In the genomic region with DNA sequence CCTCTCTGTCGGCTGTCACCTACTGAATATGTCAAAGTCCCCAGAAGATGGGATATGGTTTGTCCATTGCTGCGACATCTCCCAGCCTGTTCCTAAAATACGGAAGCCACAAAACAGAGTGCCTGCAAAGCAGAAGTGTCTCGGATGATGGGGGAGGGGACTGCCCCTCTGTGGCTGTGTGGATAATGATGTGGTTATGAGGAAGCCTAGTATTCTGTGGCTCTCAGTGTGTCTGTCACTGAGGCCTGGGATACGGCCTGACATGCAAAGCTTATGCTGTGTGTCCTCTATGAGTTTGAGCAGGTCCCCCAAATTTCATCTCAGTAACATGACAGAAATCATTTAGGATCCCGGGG, we compare ENCODE assay signal across 8 mouse cellular contexts. TPM values are rescaled to one million over a fixed set of nuclear protein-coding genes. Genes with fewer than 3 reads are reported as not detected.
A peak's percentile ranks its signal among the peaks of the same experiment; 100 is the strongest.
DNase-seq lines count a peak whose midpoint lies in the region; ATAC-seq and TF ChIP-seq lines count a peak whose summit lies in the region.

No protein-coding gene starts in this region.

- 18% methylated on average over 6 of the region's 6 CpGs for WGBS in forebrain, embryonic 12.5 days
- WGBS in limb, embryonic 14.5 days = 50% methylated on average over 6 of the region's 6 CpGs
- WGBS in heart, embryonic 11.5 days (ENCODE audit: insufficient replicate concordance) = 57% methylated on average over 6 of the region's 6 CpGs

- peak; percentile 91 for ATAC-seq in forebrain, embryonic 12.5 days (ENCODE audit: low FRiP score)
- ATAC-seq in limb, embryonic 14.5 days (ENCODE audit: low FRiP score, low read depth) = no peak
- ATAC-seq in heart, embryonic 11.5 days (replicated peaks; ENCODE audit: insufficient number of reproducible peaks, low FRiP score, low TSS enrichment) = no peak

- peak; percentile 25 for DNase-seq in lung, postnatal 36 days
- no peak for DNase-seq in lung, postnatal 10 days
- no peak for DNase-seq in limb, embryonic 14.5 days (ENCODE audit: low spot score)
- peak; percentile 35 for DNase-seq in right cerebral cortex, postnatal 14 days
- DNase-seq in thymus, postnatal 10 days (ENCODE audit: low spot score in 2 of 2) = no peak
- no peak for DNase-seq in cerebellum, adult 8-10 months

- H3K4me3 ChIP-seq in forebrain, embryonic 12.5 days (replicated peaks) = peak overlapping the region; percentile 27
- no peak overlapping the region for H3K4me3 ChIP-seq in limb, embryonic 14.5 days (replicated peaks; ENCODE audit: low read length)
- H3K4me3 ChIP-seq in heart, embryonic 11.5 days (ENCODE audit: low read depth, low read length) = no peak overlapping the region

- no peaks in the 10 kb centered on the region for H3K9me3 ChIP-seq in forebrain, embryonic 12.5 days
- H3K9me3 ChIP-seq in limb, embryonic 14.5 days (ENCODE audit: control insufficient read depth, low read length) = no peaks in the 10 kb centered on the region
- H3K9me3 ChIP-seq in heart, embryonic 11.5 days (replicated peaks; ENCODE audit: control insufficient read depth, low read length) = no peaks in the 10 kb centered on the region

- H3K4me2 ChIP-seq in forebrain, embryonic 12.5 days = peak overlapping the region; percentile 45
- peak overlapping the region; percentile 40 for H3K4me2 ChIP-seq in limb, embryonic 14.5 days (replicated peaks; ENCODE audit: low read depth, low read length, severe bottlenecking)
- H3K4me2 ChIP-seq in heart, embryonic 11.5 days = no peak overlapping the region

- no peak for TF ChIP-seq POLR2A in limb, embryonic 14.5 days (IDR thresholded peaks at IDR 0.05; ENCODE audit: borderline replicate concordance, extremely low read depth, insufficient read depth, insufficient read length)

- H3K27ac ChIP-seq in forebrain, embryonic 12.5 days = peak overlapping the region; percentile 93
- no peak overlapping the region for H3K27ac ChIP-seq in limb, embryonic 14.5 days (replicated peaks; ENCODE audit: low read depth, low read length)
- no peak overlapping the region for H3K27ac ChIP-seq in heart, embryonic 11.5 days (ENCODE audit: low read depth, low read length)

- peak overlapping the region; percentile 17 for H3K9ac ChIP-seq in forebrain, embryonic 12.5 days
- H3K9ac ChIP-seq in limb, embryonic 14.5 days (ENCODE audit: low read depth, low read length, severe bottlenecking) = no peak overlapping the region
- no peak overlapping the region for H3K9ac ChIP-seq in heart, embryonic 11.5 days (ENCODE audit: low read depth, low read length)

- no peaks in the 10 kb centered on the region for H3K27me3 ChIP-seq in forebrain, embryonic 12.5 days
- H3K27me3 ChIP-seq in limb, embryonic 14.5 days (ENCODE audit: control insufficient read depth, insufficient read depth, low read length) = no peaks in the 10 kb centered on the region
- H3K27me3 ChIP-seq in heart, embryonic 11.5 days (ENCODE audit: control insufficient read depth, insufficient read depth, low read length) = no peaks in the 10 kb centered on the region

- H3K4me1 ChIP-seq in forebrain, embryonic 12.5 days = peaks cover 29% of the 10 kb centered on the region
- H3K4me1 ChIP-seq in limb, embryonic 14.5 days (ENCODE audit: control insufficient read depth, insufficient read depth, low read length) = peaks cover 11% of the 10 kb centered on the region
- no peaks in the 10 kb centered on the region for H3K4me1 ChIP-seq in heart, embryonic 11.5 days (ENCODE audit: control insufficient read depth, insufficient read depth, low read length)

- no peaks in the 10 kb centered on the region for H3K36me3 ChIP-seq in forebrain, embryonic 12.5 days (replicated peaks)
- H3K36me3 ChIP-seq in limb, embryonic 14.5 days (ENCODE audit: control insufficient read depth, insufficient read depth, low read length) = no peaks in the 10 kb centered on the region
- peaks cover 18% of the 10 kb centered on the region for H3K36me3 ChIP-seq in heart, embryonic 11.5 days (ENCODE audit: control insufficient read depth, insufficient read depth, low read length)

RNA-seq across cellular contexts. Expression of gene Fam8a1, which starts 35.2 kb away (rescaled TPM):
- polyA plus RNA-seq in forebrain, embryonic 12.5 days (2016; fragmentation: Nextera tagmentation; extraction: Ambion mirVana) = 20.2 and 21.0 TPM in 2 replicates
- 38.8 and 39.5 TPM in 2 replicates for polyA plus RNA-seq in limb, embryonic 14.5 days (2012; rRNA removed)
- polyA plus RNA-seq in limb, embryonic 14.5 days (2014; fragmentation: Nextera tagmentation; extraction: Ambion mirVana) = 13.4 and 14.0 TPM in 2 replicates
- 8.1 and 9.3 TPM in 2 replicates for polyA plus RNA-seq in heart, embryonic 11.5 days (2014; fragmentation: Nextera tagmentation; extraction: Ambion mirVana)

Comparison
In these comparisons a context has a peak if more than half of its experiments do, and no peak if none do; other contexts are left out.
1. DNase-seq: peak in lung, postnatal 36 days (single experiment) and right cerebral cortex, postnatal 14 days (single experiment); none in lung, postnatal 10 days (single experiment), limb, embryonic 14.5 days (single experiment), thymus, postnatal 10 days (0 of 2) and cerebellum, adult 8-10 months (single experiment).